Mouse (Mus musculus) CH12F3 (cell line): ENCODE results near the gene Bcar3.
"Not testable (repeated sequence)": the region's sequence is repeated elsewhere in the genome, so short reads cannot be mapped to it uniquely, and the experiment has no call there.

Experiments used
- in situ Hi-C: fragments of 300-500 bp; cut with MboI; formaldehyde crosslinking; loops from 2 replicates; pipeline ENCODE4 v1.14.3; 2020; ENCODE audit warnings: low sequenced_read_pairs

Gene Bcar3

DNA sequence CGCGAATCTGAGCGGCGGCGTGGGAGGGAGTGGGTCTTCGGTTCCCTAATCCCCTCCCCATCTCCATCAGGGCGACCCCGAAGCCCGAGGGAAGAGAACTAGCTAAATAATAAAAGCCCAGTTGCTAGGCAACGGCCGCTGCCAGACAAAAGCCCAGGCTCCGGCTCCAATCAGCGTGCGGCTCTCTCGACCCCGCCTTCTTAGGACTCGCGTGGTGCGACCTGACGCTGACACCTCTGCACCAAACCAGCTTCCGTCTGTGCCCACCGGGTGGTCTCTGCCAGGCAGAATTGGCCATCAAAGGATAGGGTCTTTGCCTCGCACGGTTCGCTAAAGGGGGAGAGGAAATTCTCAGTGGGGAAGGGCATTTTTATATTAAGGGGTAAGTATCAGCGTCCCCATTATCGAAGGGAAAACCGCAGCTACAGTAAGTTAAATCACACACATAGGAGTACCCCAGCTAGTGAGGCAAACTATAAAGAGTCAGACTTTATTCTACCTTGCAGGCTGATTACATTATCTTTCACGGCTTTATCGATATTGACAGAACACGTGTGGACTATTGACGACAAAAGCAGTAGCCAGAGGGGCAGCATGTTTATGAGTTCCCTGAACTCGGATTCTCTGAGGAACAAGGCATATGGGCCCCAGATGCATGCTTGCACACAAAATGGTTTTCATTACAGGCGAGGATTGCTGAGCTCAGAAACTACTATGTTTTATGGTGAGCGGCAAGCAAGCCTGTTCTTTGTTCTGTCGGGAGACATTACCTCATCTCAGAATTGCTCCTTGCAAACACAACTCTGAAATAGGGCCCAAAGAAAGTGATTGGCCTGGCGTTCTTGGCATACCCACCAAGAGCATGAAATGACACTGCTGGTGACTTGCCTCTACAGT is at the start of gene Bcar3:
Gene Bcar3, plus strand, starts transcription at position 183 of the 897 bp plus-strand sequence.
- in situ Hi-C loops: no loop called here

DNA sequence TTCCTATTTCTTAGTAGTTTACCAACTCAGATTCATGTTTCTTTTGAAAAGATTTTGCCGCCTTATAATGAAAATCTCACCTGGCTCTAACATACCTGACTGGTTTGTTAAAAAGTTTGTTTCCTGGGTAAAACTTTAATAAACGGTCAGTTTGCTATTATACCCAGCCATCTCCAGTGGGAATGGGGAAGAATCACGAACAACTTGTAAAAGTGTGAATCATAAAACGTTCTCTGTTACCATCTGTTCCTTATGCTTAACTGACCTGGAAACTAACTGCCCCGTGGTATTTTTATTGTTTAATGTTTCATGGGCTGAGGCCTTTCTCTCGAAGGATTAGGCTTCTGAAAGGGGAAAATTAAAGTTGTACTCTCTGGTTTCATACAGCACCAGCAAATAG is 49.2 kb upstream of the Bcar3 start:
- in situ Hi-C loops: no loop called here

DNA sequence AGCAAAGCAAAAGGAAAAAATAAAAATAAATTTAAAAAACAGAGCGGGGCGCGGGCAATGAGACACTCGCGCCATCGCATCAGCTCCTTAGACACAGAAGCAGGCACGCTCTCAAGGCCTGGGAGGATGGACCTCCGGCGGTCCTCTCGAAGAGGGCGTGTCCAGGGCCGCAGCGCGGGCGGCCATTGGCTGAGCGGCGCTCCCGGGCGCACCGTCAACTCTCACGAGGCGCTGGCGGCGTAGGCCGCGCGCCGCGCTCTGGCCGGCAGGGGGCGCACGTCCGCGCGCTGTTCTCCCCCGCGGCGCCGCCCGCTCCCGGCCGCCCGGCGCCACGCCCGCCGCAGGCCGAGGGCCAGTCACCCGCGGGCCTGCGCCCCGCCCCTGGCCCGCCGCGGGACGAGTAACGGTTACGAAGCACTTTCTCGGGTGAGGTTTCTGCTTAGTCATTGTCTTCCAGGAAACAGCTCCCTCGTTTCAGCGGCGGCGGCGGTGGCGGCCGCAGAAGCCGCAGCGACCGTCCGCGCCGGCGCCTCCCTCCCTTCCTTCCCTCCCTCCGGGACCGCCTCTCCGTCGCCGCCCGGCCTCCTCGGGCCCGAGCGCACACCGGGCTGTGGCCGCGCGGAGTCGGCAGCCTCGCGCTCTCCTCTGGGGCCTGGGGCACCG is 48.6 kb upstream of the Bcar3 start, which contains the start of gene Gclm:
Gene Gclm, plus strand, starts transcription at position 343 of the 663 bp plus-strand sequence.
- in situ Hi-C loops: no loop called here

GRCm38 (mm10) chr3:122245878-122246332 is 48.0 kb upstream of the Bcar3 start:
- in situ Hi-C loops: no loop called here

DNA sequence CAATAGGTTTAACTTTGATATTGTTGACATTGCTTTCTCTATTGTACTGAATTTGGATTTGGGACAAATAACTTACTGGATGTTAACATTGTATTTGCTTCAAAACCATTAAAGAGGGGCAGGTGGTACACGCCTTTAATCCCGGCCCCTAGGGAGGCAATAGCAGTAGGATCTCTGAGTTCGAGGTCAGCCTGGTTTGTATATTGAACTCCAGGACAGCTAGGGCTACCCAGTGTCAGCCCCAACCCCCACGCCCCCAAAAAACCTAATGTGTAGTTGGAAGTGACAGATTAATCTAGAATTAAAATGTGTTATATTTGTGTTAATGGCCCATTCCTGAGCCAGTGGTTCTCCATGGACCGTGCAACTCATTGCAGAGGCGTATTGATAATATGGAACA is 47.5 kb upstream of the Bcar3 start:
- in situ Hi-C loops: no loop called here

DNA sequence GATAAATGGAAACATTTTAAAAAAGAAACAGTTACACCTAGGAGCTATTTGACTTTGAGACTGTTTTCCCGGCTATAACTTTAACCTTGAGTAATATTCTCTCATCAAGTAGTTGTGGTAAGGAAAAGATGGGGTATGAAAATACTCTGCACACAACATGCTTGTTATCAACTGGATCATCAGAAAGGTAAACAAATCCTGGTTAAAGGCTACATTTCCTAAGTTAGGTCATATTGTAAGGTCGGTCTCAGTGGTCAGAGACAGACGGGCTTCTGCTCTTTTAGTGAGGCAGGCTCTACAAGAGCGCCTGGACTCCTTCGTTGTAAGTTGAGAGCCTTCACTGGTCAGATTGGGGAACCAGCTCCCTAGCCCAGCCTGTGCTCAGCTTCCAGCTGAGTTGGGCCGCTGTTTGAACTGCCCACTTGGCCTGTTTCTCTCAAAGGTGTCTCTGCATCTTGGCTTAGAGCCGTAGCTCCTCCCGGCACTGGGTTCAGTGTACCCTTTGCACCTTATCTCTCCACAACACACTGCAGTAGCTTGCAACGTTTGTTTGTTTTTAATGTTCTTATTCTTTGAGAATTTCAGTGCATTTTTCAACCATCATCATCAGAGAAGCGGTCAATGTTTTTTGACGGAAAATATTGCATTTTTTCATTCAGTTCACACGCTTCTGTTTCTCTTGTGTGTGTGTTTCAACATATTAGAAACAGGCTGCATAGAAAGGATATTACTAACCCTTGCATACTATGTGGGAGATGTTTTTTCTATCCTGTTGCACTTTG is 46.8 kb upstream of the Bcar3 start:
- in situ Hi-C loops: no loop called here

DNA sequence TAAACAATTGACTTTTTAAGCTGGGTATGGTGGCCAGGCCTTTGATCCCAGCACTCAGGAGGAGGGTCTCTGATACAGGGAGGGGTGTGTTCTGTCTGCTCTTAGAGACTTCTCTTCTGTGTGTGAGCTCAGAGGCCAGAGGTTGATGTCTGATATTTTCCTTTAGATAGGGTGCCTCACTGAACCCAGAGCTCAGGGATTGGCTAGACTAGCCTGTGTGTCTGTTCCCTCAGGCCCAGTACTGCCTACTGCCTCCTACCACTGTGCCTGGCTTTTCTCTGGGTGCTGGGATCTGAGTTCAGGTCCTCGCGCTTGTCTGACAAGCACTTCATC is 46.2 kb upstream of the Bcar3 start:
- in situ Hi-C loops: no loop called here

GRCm38 (mm10) chr3:122252466-122253253 is 41.3 kb upstream of the Bcar3 start:
- in situ Hi-C loops: no loop called here

- in situ Hi-C loops: not testable (repeated sequence)
Measured at GRCm38 (mm10) chr3:122254050-122254449, 39.9 kb upstream of the Bcar3 start.

- in situ Hi-C loops: no loop called here
Measured at GRCm38 (mm10) chr3:122269986-122270385, 23.9 kb upstream of the Bcar3 start.

DNA sequence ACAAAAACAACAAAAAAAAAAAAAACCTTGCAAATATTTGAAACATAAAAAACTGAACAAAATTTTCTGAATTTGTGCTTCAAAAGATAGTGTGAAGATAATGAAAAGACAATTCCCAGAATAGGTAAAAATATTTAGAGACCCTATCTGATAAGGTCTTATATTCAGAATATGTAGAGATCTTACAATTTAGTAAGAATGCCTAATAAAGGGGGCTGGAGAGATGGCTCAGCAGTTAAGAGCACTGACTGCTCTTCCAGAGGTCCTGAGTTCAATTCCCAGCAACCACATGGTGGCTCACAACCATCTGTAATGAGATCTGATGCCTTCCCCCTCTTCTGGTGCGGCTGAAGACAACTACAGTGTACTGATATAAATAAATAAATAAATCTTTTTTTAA is 21.4 kb upstream of the Bcar3 start:
- in situ Hi-C loops: not testable (repeated sequence)

GRCm38 (mm10) chr3:122273407-122274240 is 20.3 kb upstream of the Bcar3 start:
- in situ Hi-C loops: no loop called here

DNA sequence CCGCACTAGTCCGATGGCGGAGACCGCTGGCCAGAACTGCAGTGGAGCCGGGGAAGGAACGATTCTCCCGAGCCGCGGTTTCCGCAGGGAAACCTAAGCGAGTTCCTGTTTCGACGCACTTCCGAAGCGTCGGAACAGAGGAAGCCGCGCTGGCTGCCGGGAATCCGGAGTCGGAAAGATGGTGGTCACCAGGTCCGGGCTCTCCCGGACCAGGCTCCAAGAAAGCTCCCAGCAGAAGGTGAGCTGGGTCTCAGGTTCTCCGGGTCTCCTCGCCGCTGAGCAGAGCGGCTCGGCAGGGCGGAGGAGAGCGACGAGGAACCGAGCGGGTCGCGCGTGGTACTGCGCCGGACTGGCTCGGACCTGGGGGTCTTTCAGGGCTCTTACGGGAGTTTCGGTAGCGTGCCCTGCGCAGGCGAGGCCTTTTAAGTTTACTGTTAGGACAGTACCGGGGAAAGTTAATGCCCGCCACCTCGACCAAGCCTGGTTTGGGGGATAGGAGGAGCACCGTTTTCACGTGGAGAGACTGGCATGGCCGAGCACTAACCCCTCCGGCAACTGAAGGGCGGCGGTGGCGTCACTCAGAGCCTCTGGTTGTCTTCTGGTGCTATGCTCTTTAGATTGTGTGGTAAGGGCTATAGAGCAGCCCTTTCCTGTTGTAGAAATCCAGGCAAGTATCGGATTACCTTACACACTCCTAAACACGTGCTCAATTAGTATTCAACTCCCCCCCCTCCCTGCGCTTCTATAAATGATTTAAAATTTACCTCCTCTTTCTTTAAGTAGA is 19.5 kb upstream of the Bcar3 start, which contains the start of gene Dnttip2:
Gene Dnttip2, plus strand, starts transcription at position 148 of the 784 bp plus-strand sequence.
- in situ Hi-C loops: no loop called here

GRCm38 (mm10) chr3:122275111-122275510 is 18.8 kb upstream of the Bcar3 start:
- in situ Hi-C loops: no loop called here

DNA sequence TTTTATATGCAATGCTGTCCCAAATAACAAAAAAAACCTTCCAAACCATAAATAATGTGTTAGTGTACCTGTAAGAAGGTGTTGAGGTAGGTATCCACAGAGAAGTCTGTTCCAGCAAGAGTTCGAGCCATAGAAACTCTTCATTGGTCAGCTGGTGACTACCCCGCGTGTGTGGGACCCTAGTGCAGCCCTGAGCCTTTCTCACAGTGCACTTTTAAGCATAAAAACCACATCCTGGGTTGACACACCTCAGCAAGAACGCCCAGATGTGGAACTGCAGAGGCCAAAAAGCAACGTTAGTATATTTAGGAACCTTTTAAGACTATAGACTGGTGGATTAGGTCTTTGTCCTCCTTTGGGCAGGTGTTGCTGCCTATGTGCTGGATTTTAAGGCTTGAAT is 6.7 kb upstream of the Bcar3 start:
- in situ Hi-C loops: no loop called here

DNA sequence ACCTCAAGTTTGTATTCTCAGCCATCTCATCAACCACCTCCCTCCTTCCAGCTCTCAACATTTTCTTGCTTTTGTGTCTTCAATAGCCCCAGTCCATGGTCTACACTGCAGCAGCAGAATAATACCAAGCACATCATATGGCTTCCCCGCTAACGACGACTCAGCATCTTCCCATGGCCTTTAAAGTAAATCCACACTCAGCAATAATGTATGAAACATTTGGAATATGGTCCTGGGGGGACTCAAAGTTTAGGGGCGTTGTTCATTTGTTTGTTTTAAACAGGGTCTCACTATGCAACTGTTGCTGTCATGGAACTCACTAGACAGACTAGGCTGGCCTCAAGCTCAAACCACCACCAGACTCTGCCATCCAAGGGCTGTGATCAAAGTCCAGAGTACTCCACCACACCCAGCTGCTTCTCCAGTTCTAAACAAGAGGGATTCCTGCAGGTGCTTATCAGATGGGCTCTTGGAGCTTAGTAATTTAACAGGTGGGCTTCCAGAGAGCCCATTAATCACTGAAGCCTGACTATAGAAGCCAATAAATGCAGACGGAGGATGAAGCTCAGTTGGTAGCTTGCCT is 5.2 kb upstream of the Bcar3 start:
- in situ Hi-C loops: no loop called here

DNA sequence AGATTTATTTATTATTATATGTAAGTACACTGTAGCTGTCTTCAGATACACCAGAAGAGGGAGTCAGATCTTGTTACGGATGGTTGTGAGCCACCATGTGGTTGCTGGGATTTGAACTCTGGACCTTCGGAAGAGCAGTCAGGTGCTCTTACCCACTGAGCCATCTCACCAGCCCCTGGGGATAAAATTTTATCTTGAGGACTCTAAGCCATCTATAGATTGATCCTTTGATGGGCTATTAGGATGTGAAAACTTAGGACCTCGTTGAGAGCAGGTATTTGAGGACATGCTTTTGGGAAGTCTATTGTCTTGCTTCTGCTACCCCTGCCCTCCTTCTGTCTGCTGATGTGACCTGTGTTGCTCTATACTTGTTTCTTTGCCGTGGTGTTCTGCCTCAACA is 4.6 kb upstream of the Bcar3 start:
- in situ Hi-C loops: not testable (repeated sequence)

DNA sequence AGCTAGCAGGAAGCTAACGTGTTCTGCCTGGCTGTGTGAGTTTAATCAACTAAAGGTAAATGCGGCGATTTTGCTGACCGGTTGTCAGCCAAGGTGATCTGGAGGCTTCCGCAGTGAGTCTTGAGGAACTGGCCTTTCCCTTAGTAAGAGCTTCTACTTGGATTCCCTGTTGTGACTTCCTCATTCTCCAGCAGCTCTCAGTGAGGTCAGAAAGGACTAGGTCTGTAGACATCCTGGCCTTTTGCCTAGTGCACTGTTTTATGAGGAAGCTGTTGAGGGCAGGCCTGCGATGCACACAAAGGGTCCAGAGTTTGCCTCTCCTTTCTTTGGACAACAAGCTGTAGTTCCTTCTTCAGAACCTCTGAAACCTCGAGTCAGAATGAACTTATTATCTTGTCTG is 3.2 kb upstream of the Bcar3 start:
- in situ Hi-C loops: no loop called here
